Mouse (Mus musculus): ENCODE measurements around the gene Tacc2.

Tacc2 gene

GRCm38 (mm10) chr7:130570472-130570871, 6.8 kb upstream of the Tacc2 start:
- in situ Hi-C loops (cut with MboI, MseI): no loop called here

GRCm38 (mm10) chr7:130572821-130573220, 4.4 kb upstream of the Tacc2 start, which contains the start of gene Nsmce4a:
Gene Nsmce4a (minus strand): TSS chr7:130573118.
- in situ Hi-C loops (cut with MboI, MseI): no loop called here

- in situ Hi-C loops (cut with MboI, MseI): no loop called here
Measured at GRCm38 (mm10) chr7:130573746-130574145, 3.5 kb upstream of the Tacc2 start.

- in situ Hi-C loops (cut with MboI, MseI): no loop called here
Measured at GRCm38 (mm10) chr7:130574211-130574991, 2.8 kb upstream of the Tacc2 start.

- in situ Hi-C loops (cut with MboI, MseI): no loop called here
Measured at GRCm38 (mm10) chr7:130576981-130577380, 257 bp upstream of the Tacc2 start.

- in situ Hi-C loops (cut with MboI, MseI): no loop called here
Measured at GRCm38 (mm10) chr7:130578066-130578465, 828 bp downstream of the Tacc2 start.

- in situ Hi-C loops (cut with MboI, MseI): no loop called here
Measured at GRCm38 (mm10) chr7:130578607-130579006, 1.4 kb downstream of the Tacc2 start.

GRCm38 (mm10) chr7:130586521-130587072, 9.4 kb downstream of the Tacc2 start:
- in situ Hi-C loops (cut with MboI, MseI): no loop called here

- in situ Hi-C loops (cut with MboI, MseI): loop anchor here (10.0 kb wide), 1 partner anchor 165 kb away; no protein-coding TSS in a partner anchor
Measured at GRCm38 (mm10) chr7:130590081-130590828, 13.0 kb downstream of the Tacc2 start.

GRCm38 (mm10) chr7:130590845-130591437, 13.7 kb downstream of the Tacc2 start:
- in situ Hi-C loops (cut with MboI, MseI): loop anchor here (10.0 kb wide), 1 partner anchor 164 kb away; no protein-coding TSS in a partner anchor

- in situ Hi-C loops (cut with MboI, MseI): loop anchor here (10.0 kb wide), 1 partner anchor 162 kb away; no protein-coding TSS in a partner anchor
Measured at GRCm38 (mm10) chr7:130592975-130593374, 15.7 kb downstream of the Tacc2 start.

- in situ Hi-C loops (cut with MboI, MseI): loop anchor here (10.0 kb wide), 1 partner anchor 161 kb away; no protein-coding TSS in a partner anchor
Measured at GRCm38 (mm10) chr7:130593375-130594239, 16.4 kb downstream of the Tacc2 start.

- in situ Hi-C loops (cut with MboI, MseI): loop anchor here (10.0 kb wide), 1 partner anchor 159 kb away; no protein-coding TSS in a partner anchor
Measured at GRCm38 (mm10) chr7:130596079-130596855, 19.0 kb downstream of the Tacc2 start.

- in situ Hi-C loops (cut with MboI, MseI): loop anchor here (10.0 kb wide), 1 partner anchor 157 kb away; no protein-coding TSS in a partner anchor
Measured at GRCm38 (mm10) chr7:130597546-130597945, 20.3 kb downstream of the Tacc2 start.

GRCm38 (mm10) chr7:130600074-130600473, 22.8 kb downstream of the Tacc2 start:
- in situ Hi-C loops (cut with MboI, MseI): no loop called here

- in situ Hi-C loops (cut with MboI, MseI): no loop called here
Measured at GRCm38 (mm10) chr7:130600546-130600945, 23.3 kb downstream of the Tacc2 start.

- in situ Hi-C loops (cut with MboI, MseI): no loop called here
Measured at GRCm38 (mm10) chr7:130602804-130603203, 25.6 kb downstream of the Tacc2 start.

- in situ Hi-C loops (cut with MboI, MseI): no loop called here
Measured at GRCm38 (mm10) chr7:130603556-130603955, 26.3 kb downstream of the Tacc2 start.

- in situ Hi-C loops (cut with MboI, MseI): no loop called here
Measured at GRCm38 (mm10) chr7:130604390-130604789, 27.2 kb downstream of the Tacc2 start.

- in situ Hi-C loops (cut with MboI, MseI): no loop called here
Measured at GRCm38 (mm10) chr7:130605111-130605510, 27.9 kb downstream of the Tacc2 start.

All from T-helper 1 cell (primary cell).